Mouse (Mus musculus) stomach, embryonic 16.5 days (tissue): Measurements from ENCODE around the gene Vsig2. TPM values are rescaled to one million over a fixed set of nuclear protein-coding genes. Genes with fewer than 3 reads are reported as not detected.

Experiments
- ATAC-seq: fragments of 200-750 bp; cut with Nextera tagmentation; 2 replicates; pipeline ENCODE4 v1.8.0; 2017; ENCODE audit warnings: moderate number of reproducible peaks, moderate TSS enrichment; ENCODE audit not compliant: insufficient read depth, low FRiP score
- H3K27ac ChIP-seq: fragments of 300-500 bp; sonication (generic); 2 replicates; pipeline ENCODE4 v1.5.1; 2014; ENCODE audit warnings: low read length
- H3K27me3 ChIP-seq: fragments of 300-500 bp; sonication (generic); 2 replicates; pipeline ENCODE4 v1.6.1; 2014; ENCODE audit warnings: low read length, control low read depth, mixed read lengths; ENCODE audit not compliant: control insufficient read depth, insufficient read depth
- H3K36me3 ChIP-seq: fragments of 300-500 bp; sonication (generic); 2 replicates; pipeline ENCODE4 v1.6.1; 2014; ENCODE audit warnings: low read length; ENCODE audit not compliant: control insufficient read depth, insufficient read depth
- H3K4me1 ChIP-seq: fragments of 300-500 bp; sonication (generic); 2 replicates; pipeline ENCODE4 v1.6.1; 2014; ENCODE audit warnings: low read length, control low read depth, mixed read lengths; ENCODE audit not compliant: control insufficient read depth, insufficient read depth
- H3K4me2 ChIP-seq: fragments of 300-500 bp; sonication (generic); 2 replicates; pipeline ENCODE4 v1.6.1; 2014; ENCODE audit warnings: low read depth, low read length, mixed read lengths
- H3K4me3 ChIP-seq: fragments of 300-500 bp; sonication (generic); replicated peaks from 2 replicates; pipeline ENCODE4 v1.5.1; 2014; ENCODE audit warnings: mild to moderate bottlenecking, low read length
- H3K9ac ChIP-seq: fragments of 300-500 bp; sonication (generic); 2 replicates; pipeline ENCODE4 v1.6.1; 2014; ENCODE audit warnings: low read length
- H3K9me3 ChIP-seq: fragments of 300-500 bp; sonication (generic); replicated peaks from 2 replicates; pipeline ENCODE4 v1.6.1; 2016; ENCODE audit warnings: low read length, control low read depth; ENCODE audit not compliant: control insufficient read depth
- WGBS: fragments of 180-500 bp; shearing (Covaris S2); extraction: QIAGEN DNeasy Blood & Tissue Kit; methylation state at CpG from one replicate; pipeline ENCODE4 v1.1.7; 2014; 5-methylcytosine and 5-hydroxymethylcytosine counted together
- polyA plus RNA-seq: library from polyadenylated mRNA; unstranded; fragments of >200 nt; fragmentation: Nextera tagmentation; extraction: Ambion mirVana; gene quantifications from 2 replicates; pipeline ENCODE4 v1.2.1, GENCODE M21; 2015

The Vsig2 gene
- polyA plus RNA-seq, 1 experiment from 2014 or later, result 96.0 TPM

- peaks cover 4% of the 10 kb centered on the region; the same call in 1 of the 2 replicates for H3K4me1 ChIP-seq
- H3K36me3 ChIP-seq, result no peaks in the 10 kb centered on the region
- ATAC-seq, result no peak
- peak overlapping the region; percentile 83 for H3K4me2 ChIP-seq
- WGBS, result 32% methylated on average over 12 of the region's 12 CpGs
- H3K4me3 ChIP-seq, result peak overlapping the region; percentile 48
- no peaks in the 10 kb centered on the region for H3K9me3 ChIP-seq
- H3K9ac ChIP-seq, result no peak overlapping the region
- H3K27me3 ChIP-seq, result peaks cover 10% of the 10 kb centered on the region
- H3K27ac ChIP-seq, result 0 out of 2 replicates have a peak overlapping the region, but pooled peaks have one; percentile 1
Observed at GRCm38 (mm10) chr9:37543869-37544440, 4.9 kb downstream of the Vsig2 start.

- peaks cover 11% of the 10 kb centered on the region for H3K27me3 ChIP-seq
- peak overlapping the region; percentile 54 for H3K9ac ChIP-seq
Observed at GRCm38 (mm10) chr9:37544447-37545165, 5.6 kb downstream of the Vsig2 start.

GRCm38 (mm10) chr9:37545166-37545610, 6.1 kb downstream of the Vsig2 start:
- Histone ChIP-seq H3K9ac (peak overlapping the region; percentile 54), H3K4me1 (peaks cover 4% of the 10 kb centered on the region; the same call in 1 of the 2 replicates), H3K27ac (no peak overlapping the region), H3K9me3 (no peaks in the 10 kb centered on the region), H3K4me2 (peak overlapping the region; percentile 83), H3K36me3 (no peaks in the 10 kb centered on the region), H3K27me3 (peaks cover 17% of the 10 kb centered on the region), H3K4me3 (peak overlapping the region; percentile 48)
- ATAC-seq, result 0 out of 2 replicates have a peak, but pooled peaks have one; percentile 41
- 19% methylated on average over 17 of the region's 17 CpGs for WGBS

More at GRCm38 (mm10) chr9:37544447-37545165, 5.6 kb downstream of the Vsig2 start:
- Histone ChIP-seq H3K36me3 (no peaks in the 10 kb centered on the region), H3K4me1 (peaks cover 4% of the 10 kb centered on the region; the same call in 1 of the 2 replicates), H3K27ac (no peak overlapping the region), H3K4me3 (peak overlapping the region; percentile 48), H3K9me3 (no peaks in the 10 kb centered on the region), H3K4me2 (peak overlapping the region; percentile 83)
- peak; percentile 79 for ATAC-seq
- 1% methylated on average over 29 of the region's 29 CpGs for WGBS

GRCm38 (mm10) chr9:37545847-37546452, 6.9 kb downstream of the Vsig2 start:
- H3K9ac ChIP-seq, result no peak overlapping the region
- peaks cover 23% of the 10 kb centered on the region for H3K27me3 ChIP-seq
- 28% methylated on average over 27 of the region's 27 CpGs for WGBS
- ATAC-seq, result no peak
- H3K4me3 ChIP-seq, result no peak overlapping the region
- H3K27ac ChIP-seq, result no peak overlapping the region
- H3K4me2 ChIP-seq, result no peak overlapping the region
- H3K4me1 ChIP-seq, result peaks cover 4% of the 10 kb centered on the region; the same call in 1 of the 2 replicates
- H3K36me3 ChIP-seq, result no peaks in the 10 kb centered on the region
- H3K9me3 ChIP-seq, result no peaks in the 10 kb centered on the region

GRCm38 (mm10) chr9:37546889-37547288, 7.8 kb downstream of the Vsig2 start:
- peaks cover 30% of the 10 kb centered on the region for H3K27me3 ChIP-seq
- no peak for ATAC-seq

GRCm38 (mm10) chr9:37550435-37550834, 11.4 kb downstream of the Vsig2 start:
- H3K27me3 ChIP-seq, result peaks cover 31% of the 10 kb centered on the region
- ATAC-seq, result no peak
- no peaks in the 10 kb centered on the region for H3K9me3 ChIP-seq
- no peak overlapping the region for H3K9ac ChIP-seq
- peaks cover 14% of the 10 kb centered on the region; the same call in 1 of the 2 replicates for H3K4me1 ChIP-seq
- WGBS, result 45% methylated on average over 1 of the region's 1 CpGs
- no peak overlapping the region for H3K4me3 ChIP-seq
- no peaks in the 10 kb centered on the region for H3K36me3 ChIP-seq
- no peak overlapping the region for H3K4me2 ChIP-seq
- no peak overlapping the region for H3K27ac ChIP-seq

More at GRCm38 (mm10) chr9:37546889-37547288, 7.8 kb downstream of the Vsig2 start:
- Histone ChIP-seq H3K27ac (no peak overlapping the region), H3K4me2 (no peak overlapping the region), H3K9ac (no peak overlapping the region), H3K9me3 (no peaks in the 10 kb centered on the region), H3K4me1 (peaks cover 9% of the 10 kb centered on the region; the same call in 1 of the 2 replicates), H3K36me3 (no peaks in the 10 kb centered on the region), H3K4me3 (no peak overlapping the region)
- 80% methylated on average over 1 of the region's 1 CpGs for WGBS

- Histone ChIP-seq H3K9ac (peak overlapping the region; percentile 57), H3K9me3 (no peaks in the 10 kb centered on the region), H3K27ac (no peak overlapping the region), H3K4me1 (peaks cover 14% of the 10 kb centered on the region; the same call in 1 of the 2 replicates), H3K4me3 (peak overlapping the region; percentile 46), H3K27me3 (peaks cover 23% of the 10 kb centered on the region), H3K36me3 (no peaks in the 10 kb centered on the region), H3K4me2 (peak overlapping the region; percentile 92)
- WGBS, result 3% methylated on average over 23 of the region's 23 CpGs
- ATAC-seq, result no peak
Observed at GRCm38 (mm10) chr9:37551751-37552531, 12.9 kb downstream of the Vsig2 start.

DNA sequence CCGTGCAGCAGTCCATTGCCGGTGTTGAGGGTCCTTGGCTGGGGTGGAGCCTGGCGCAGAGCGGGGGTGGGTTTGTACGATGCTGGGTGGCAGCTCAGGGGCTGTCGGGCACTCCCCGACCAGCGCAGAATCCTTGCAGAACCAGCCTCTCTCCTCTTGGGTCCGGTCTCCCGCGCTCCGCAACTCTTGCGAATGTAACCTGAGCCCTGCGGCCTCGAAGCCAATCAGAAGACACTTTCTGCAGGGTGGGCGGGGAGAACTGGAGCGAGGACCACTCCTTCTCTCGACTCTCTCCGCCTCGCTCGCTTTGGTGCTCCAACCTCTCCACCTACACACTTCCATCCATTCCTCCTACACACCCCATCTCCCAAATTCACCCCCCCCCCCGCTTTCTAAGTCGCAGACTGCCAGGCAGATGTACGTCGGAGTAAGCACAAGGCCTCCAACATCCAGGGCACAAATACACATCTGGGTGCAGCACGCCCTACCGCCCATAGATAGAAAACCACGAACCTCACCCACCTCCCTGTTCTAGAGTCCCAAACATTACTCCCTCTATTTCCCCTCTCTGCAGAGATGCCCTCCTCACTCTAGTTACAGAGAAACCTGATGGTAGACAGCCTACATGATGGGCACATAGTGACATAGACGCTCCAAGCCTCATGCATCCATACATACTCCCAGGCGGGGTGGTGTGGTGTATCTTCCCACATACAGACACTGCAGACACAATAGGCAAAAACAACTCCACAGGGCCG, 13.7 kb downstream of the Vsig2 start, which contains the start of gene Nrgn:
Gene Nrgn (minus strand): TSS at position 369 of the 758 bp plus-strand sequence.
- H3K9ac ChIP-seq, result peak within 1 kb of the TSS; percentile 57

More for the DNA sequence above, 13.7 kb downstream of the Vsig2 start, which contains the start of gene Nrgn:
- no peak within 1 kb of the TSS for H3K27ac ChIP-seq
- no peaks in the 10 kb centered on the region for H3K9me3 ChIP-seq
- no peaks in the 10 kb centered on the region for H3K36me3 ChIP-seq
- peak; percentile 95 for ATAC-seq
- H3K4me3 ChIP-seq, result peak within 1 kb of the TSS; percentile 46
- H3K27me3 ChIP-seq, result peaks cover 23% of the 10 kb centered on the region
- peaks cover 14% of the 10 kb centered on the region; the same call in 1 of the 2 replicates for H3K4me1 ChIP-seq
- peak within 1 kb of the TSS; percentile 92 for H3K4me2 ChIP-seq
- WGBS, result 4% methylated on average over 31 of the region's 31 CpGs
